Mouse (Mus musculus): ENCODE results near the gene Inpp5k.

DNA sequence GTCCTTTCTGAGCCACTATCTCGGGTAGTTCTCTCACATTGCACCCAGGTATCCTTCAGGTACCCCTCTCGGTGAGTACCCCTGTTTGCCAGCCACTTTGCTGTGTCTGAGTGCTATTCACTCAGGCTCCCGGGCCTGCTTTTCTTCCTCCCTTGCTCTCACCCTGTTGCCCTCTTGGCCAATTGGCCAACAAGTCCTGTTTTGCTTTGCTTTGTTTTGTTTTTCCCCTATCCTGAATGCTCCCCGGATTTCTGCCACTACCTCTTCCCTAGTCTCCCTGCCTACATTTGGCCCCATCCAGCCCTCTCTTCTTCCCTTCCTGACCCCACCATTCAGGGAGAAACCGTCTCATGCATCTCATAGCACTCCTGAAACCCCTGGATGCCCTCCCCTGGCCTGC, 44.8 kb upstream of the Inpp5k start:
- TF ChIP-seq GATA1 (IDR thresholded peaks at IDR 0.05; ENCODE audit: low read length) = no peak
- no peak for TF ChIP-seq TAL1 (IDR thresholded peaks at IDR 0.05; ENCODE audit: low read length)

All from erythroblast, embryonic 14.5 days (primary cell).